Mouse (Mus musculus): ENCODE data around the gene Uba52. TPM values are rescaled to one million over a fixed set of nuclear protein-coding genes. Genes with fewer than 3 reads are reported as not detected.
A peak's percentile ranks its signal among the peaks of the same experiment; 100 is the strongest.

The Uba52 gene
- total and polyA plus RNA-seq, 2 experiments from 2014 or later, result 402 to 736 TPM

DNA sequence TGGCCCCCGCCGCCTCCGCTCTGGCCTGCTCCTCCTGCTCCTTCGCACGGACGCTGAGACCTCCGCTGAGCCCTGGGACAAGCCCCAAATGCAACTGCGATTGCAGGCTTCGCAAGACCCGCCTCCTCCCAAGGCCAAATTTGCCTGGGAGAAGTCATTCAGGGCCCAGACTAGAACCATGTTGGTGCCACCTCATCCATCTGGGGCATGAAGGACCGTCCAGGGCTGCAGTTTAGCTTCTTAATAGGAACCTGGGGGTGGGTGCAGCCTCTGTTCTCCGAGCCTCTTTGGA is 14.9 kb downstream of the Uba52 start:
- no peak overlapping the region for H3K27ac ChIP-seq (ENCODE audit: low read depth, low read length)
- DNase-seq (ENCODE audit: low spot score) (no peak), ATAC-seq (ENCODE audit: low FRiP score) (no peak)
- no peaks in the 10 kb centered on the region for H3K9me3 ChIP-seq (ENCODE audit: low read length)
- TF ChIP-seq CTCF (IDR thresholded peaks at IDR 0.05), result no peak
- peaks cover 8% of the 10 kb centered on the region; the same call in 1 of the 2 replicates for H3K4me1 ChIP-seq (ENCODE audit: insufficient read depth, low read length)
- no peak overlapping the region for H3K4me2 ChIP-seq (ENCODE audit: low read depth, low read length, poor library complexity, severe bottlenecking)
- 7% methylated on average over 12 of the region's 12 CpGs for WGBS
- no peaks in the 10 kb centered on the region for H3K36me3 ChIP-seq (ENCODE audit: insufficient read depth, low read length)
- H3K4me3 ChIP-seq (ENCODE audit: low read depth, low read length), result no peak overlapping the region
- H3K9ac ChIP-seq (replicated peaks; ENCODE audit: low read length, poor library complexity, severe bottlenecking), result no peak overlapping the region
- H3K27me3 ChIP-seq (ENCODE audit: insufficient read depth, low read length), result peaks cover 87% of the 10 kb centered on the region

GRCm38 (mm10) chr8:70495001-70495770 is 15.4 kb downstream of the Uba52 start:
- DNase-seq (ENCODE audit: low spot score) (no peak), ATAC-seq (ENCODE audit: low FRiP score) (no peak)
- 2% methylated on average over 21 of the region's 21 CpGs for WGBS
- H3K4me2 ChIP-seq (ENCODE audit: low read depth, low read length, poor library complexity, severe bottlenecking), result no peak overlapping the region
- no peak overlapping the region for H3K4me3 ChIP-seq (ENCODE audit: low read depth, low read length)
- no peaks in the 10 kb centered on the region for H3K9me3 ChIP-seq (ENCODE audit: low read length)
- H3K27ac ChIP-seq (ENCODE audit: low read depth, low read length), result no peak overlapping the region
- peaks cover 8% of the 10 kb centered on the region; the same call in 1 of the 2 replicates for H3K4me1 ChIP-seq (ENCODE audit: insufficient read depth, low read length)
- H3K9ac ChIP-seq (replicated peaks; ENCODE audit: low read length, poor library complexity, severe bottlenecking), result no peak overlapping the region
- H3K36me3 ChIP-seq (ENCODE audit: insufficient read depth, low read length), result no peaks in the 10 kb centered on the region
- H3K27me3 ChIP-seq (ENCODE audit: insufficient read depth, low read length), result peaks cover 87% of the 10 kb centered on the region
- no peak for TF ChIP-seq CTCF (IDR thresholded peaks at IDR 0.05)

- WGBS, result 4% methylated on average over 26 of the region's 28 CpGs
- Histone ChIP-seq H3K9me3 (ENCODE audit: low read length) (no peaks in the 10 kb centered on the region), H3K9ac (replicated peaks; ENCODE audit: low read length, poor library complexity, severe bottlenecking) (no peak overlapping the region), H3K4me2 (ENCODE audit: low read depth, low read length, poor library complexity, severe bottlenecking) (no peak overlapping the region), H3K4me1 (ENCODE audit: insufficient read depth, low read length) (peaks cover 8% of the 10 kb centered on the region; the same call in 1 of the 2 replicates), H3K4me3 (ENCODE audit: low read depth, low read length) (no peak overlapping the region; the same call in 1 of the 2 replicates), H3K27ac (ENCODE audit: low read depth, low read length) (no peak overlapping the region), H3K36me3 (ENCODE audit: insufficient read depth, low read length) (no peaks in the 10 kb centered on the region), H3K27me3 (ENCODE audit: insufficient read depth, low read length) (peaks cover 90% of the 10 kb centered on the region)
- ATAC-seq (ENCODE audit: low FRiP score) (no peak), DNase-seq (ENCODE audit: low spot score) (no peak)
- TF ChIP-seq CTCF (IDR thresholded peaks at IDR 0.05), result no peak
Measured at GRCm38 (mm10) chr8:70494416-70494945, 16.1 kb downstream of the Uba52 start.

- Histone ChIP-seq H3K4me3 (ENCODE audit: low read depth, low read length) (peak overlapping the region; percentile 35), H3K9me3 (ENCODE audit: low read length) (no peaks in the 10 kb centered on the region), H3K4me2 (ENCODE audit: low read depth, low read length, poor library complexity, severe bottlenecking) (peak overlapping the region; percentile 67), H3K9ac (replicated peaks; ENCODE audit: low read length, poor library complexity, severe bottlenecking) (0 out of 2 replicates have a peak overlapping the region, but pooled peaks have one; percentile 42), H3K27ac (ENCODE audit: low read depth, low read length) (no peak overlapping the region), H3K27me3 (ENCODE audit: insufficient read depth, low read length) (peaks cover 90% of the 10 kb centered on the region), H3K4me1 (ENCODE audit: insufficient read depth, low read length) (peaks cover 8% of the 10 kb centered on the region; the same call in 1 of the 2 replicates), H3K36me3 (ENCODE audit: insufficient read depth, low read length) (no peaks in the 10 kb centered on the region)
- TF ChIP-seq CTCF (IDR thresholded peaks at IDR 0.05), result no peak
- WGBS, result under 1% methylated on average over 47 of the region's 47 CpGs
- ATAC-seq (ENCODE audit: low FRiP score) (no peak; the same call in 1 of the 2 replicates), DNase-seq (ENCODE audit: low spot score) (no peak)
Measured at GRCm38 (mm10) chr8:70493692-70494415, 16.7 kb downstream of the Uba52 start.

DNA sequence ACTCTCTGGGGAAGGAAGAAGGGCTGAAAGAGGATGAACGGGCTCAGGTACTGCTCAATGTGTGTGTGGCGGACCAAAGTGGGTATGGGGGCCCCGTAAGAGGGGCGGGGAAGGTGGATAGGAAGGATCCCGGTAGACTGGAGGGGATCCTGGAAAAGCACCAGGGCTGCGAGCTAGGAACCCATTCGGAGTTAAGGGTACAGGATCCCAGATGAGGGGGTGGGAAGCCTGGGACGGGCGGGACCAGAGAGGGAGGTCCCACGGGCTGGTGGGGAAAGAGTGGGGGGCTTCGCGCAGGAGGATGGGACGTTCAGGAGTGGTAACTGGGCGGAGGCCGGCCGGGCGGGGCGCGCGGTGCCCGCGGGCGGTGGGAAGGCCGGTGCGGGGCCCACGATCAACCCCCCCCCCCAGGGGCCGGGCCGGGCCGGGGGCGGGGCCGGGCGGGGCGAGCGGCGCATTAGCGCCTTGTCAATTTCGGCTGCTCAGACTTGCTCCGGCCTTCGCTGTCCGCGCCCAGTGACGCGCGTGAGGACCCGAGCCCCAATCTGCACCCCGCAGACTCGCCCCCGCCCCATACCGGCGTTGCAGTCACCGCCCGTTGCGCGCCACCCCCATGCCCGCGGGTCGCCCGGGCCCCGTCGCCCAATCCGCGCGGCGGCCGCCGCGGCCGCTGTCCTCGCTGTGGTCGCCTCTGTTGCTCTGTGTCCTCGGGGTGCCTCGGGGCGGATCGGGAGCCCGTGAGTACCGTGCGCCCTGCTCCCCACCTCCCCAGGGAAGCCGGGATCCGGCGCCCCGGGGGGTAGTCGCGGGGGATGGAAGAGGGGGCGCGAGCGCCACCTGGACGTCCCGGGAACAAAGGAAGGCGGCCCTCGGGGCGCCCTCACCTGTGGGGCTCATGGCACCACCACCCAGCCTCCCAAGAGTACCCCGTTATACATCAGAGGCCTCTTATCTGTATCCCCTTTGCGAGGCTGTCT is 17.6 kb downstream of the Uba52 start, which contains the start of gene Crlf1:
Crlf1 (plus strand) TSS at position 495 of the 977 bp plus-strand sequence.
- Histone ChIP-seq H3K4me3 (ENCODE audit: low read depth, low read length) (peak within 1 kb of the TSS; percentile 35), H3K9me3 (ENCODE audit: low read length) (no peaks in the 10 kb centered on the region), H3K27me3 (ENCODE audit: insufficient read depth, low read length) (peaks cover 90% of the 10 kb centered on the region), H3K9ac (replicated peaks; ENCODE audit: low read length, poor library complexity, severe bottlenecking) (peak within 1 kb of the TSS; percentile 42; the same call in 1 of the 2 replicates), H3K4me2 (ENCODE audit: low read depth, low read length, poor library complexity, severe bottlenecking) (peak within 1 kb of the TSS; percentile 67), H3K36me3 (ENCODE audit: insufficient read depth, low read length) (no peaks in the 10 kb centered on the region), H3K27ac (ENCODE audit: low read depth, low read length) (no peak within 1 kb of the TSS), H3K4me1 (ENCODE audit: insufficient read depth, low read length) (peaks cover 14% of the 10 kb centered on the region; the same call in 1 of the 2 replicates)
- TF ChIP-seq CTCF (IDR thresholded peaks at IDR 0.05), result no peak
- ATAC-seq (ENCODE audit: low FRiP score) (peak; percentile 31), DNase-seq (ENCODE audit: low spot score) (no peak)
- WGBS, result under 1% methylated on average over 54 of the region's 93 CpGs
